Mouse (Mus musculus) spleen, adult 2 months (tissue): ENCODE data around the gene Syt8. TPM values are rescaled to one million over a fixed set of nuclear protein-coding genes. Genes with fewer than 3 reads are reported as not detected.

Experiments
- DNase-seq, 2 experiments: peaks; one replicate each; pipeline versions ENCODE4 v3.0.0 to v3.0.0-alpha.2; 2012 to 2021; ENCODE audit warnings: low spot score in 2 of 2, low read depth in 1 of 2
- H3K27ac ChIP-seq: fragments of 200-500 bp; 2 replicates; pipeline ENCODE4 v1.5.1; 2012; ENCODE audit warnings: low read length, inconsistent platforms; ENCODE audit not compliant: insufficient read depth
- H3K27me3 ChIP-seq: fragments of 200-500 bp; 2 replicates; pipeline ENCODE4 v1.6.1; 2012; ENCODE audit warnings: mild to moderate bottlenecking, moderate library complexity, low read length, inconsistent platforms; ENCODE audit not compliant: control insufficient read depth, insufficient read depth
- H3K36me3 ChIP-seq: fragments of 200-500 bp; 2 replicates; pipeline ENCODE4 v1.6.1; 2012; ENCODE audit warnings: mild to moderate bottlenecking, low read length, inconsistent platforms; ENCODE audit not compliant: control insufficient read depth, insufficient read depth
- H3K4me1 ChIP-seq: fragments of 200-500 bp; 2 replicates; pipeline ENCODE4 v1.6.1; 2011; ENCODE audit warnings: inconsistent platforms; ENCODE audit not compliant: control insufficient read depth, insufficient read depth, insufficient read length
- H3K4me3 ChIP-seq: fragments of 200-500 bp; 2 replicates; pipeline ENCODE4 v1.5.1; 2011; ENCODE audit warnings: mild to moderate bottlenecking, inconsistent platforms; ENCODE audit not compliant: insufficient read depth, insufficient read length; ENCODE audit errors: extremely low read depth
- CTCF ChIP-seq: fragments of 200-500 bp; IDR thresholded peaks from 2 replicates; pipeline ENCODE4 v1.5.1; 2011; ENCODE audit warnings: mild to moderate bottlenecking, inconsistent platforms; ENCODE audit not compliant: insufficient read depth, insufficient read length, insufficient replicate concordance; ENCODE audit errors: extremely low read depth
- POLR2A ChIP-seq: fragments of 200-500 bp; IDR thresholded peaks from 2 replicates; pipeline ENCODE4 v1.6.1; 2011; ENCODE audit warnings: low read depth, low read length, inconsistent platforms
- WGBS: fragments of 180-500 bp; shearing (Covaris S2); methylation state at CpG from one replicate; pipeline ENCODE4 v1.1.7; 2018; 5-methylcytosine and 5-hydroxymethylcytosine counted together
- polyA plus RNA-seq: library from polyadenylated mRNA; depleted of rRNA; stranded (reverse); fragments of >200 nt; gene quantifications from 2 replicates; pipeline ENCODE4 v1.2.3, GENCODE M21; 2012; rRNA removed

Gene Syt8
- polyA plus RNA-seq, 1 experiment = 0.94 TPM

GRCm38 (mm10) chr7:142483136-142483535 is 48.5 kb downstream of the Syt8 start:
- H3K27me3 ChIP-seq = no peaks in the 10 kb centered on the region
- H3K36me3 ChIP-seq = peaks cover 39% of the 10 kb centered on the region
- H3K4me3 ChIP-seq = no peak overlapping the region
- TF ChIP-seq POLR2A (no peak), CTCF (no peak)
- DNase-seq = no peak
- WGBS = 82% methylated on average over 11 of the region's 11 CpGs
- H3K4me1 ChIP-seq = no peaks in the 10 kb centered on the region; the same call in 1 of the 2 replicates
- H3K27ac ChIP-seq = no peak overlapping the region

GRCm38 (mm10) chr7:142484780-142485179 is 50.1 kb downstream of the Syt8 start:
- H3K4me1 ChIP-seq = no peaks in the 10 kb centered on the region; the same call in 1 of the 2 replicates
- no peak for DNase-seq
- H3K36me3 ChIP-seq = peaks cover 55% of the 10 kb centered on the region
- no peak overlapping the region for H3K27ac ChIP-seq
- TF ChIP-seq CTCF = no peak
- TF ChIP-seq POLR2A = no peak
- no peaks in the 10 kb centered on the region for H3K27me3 ChIP-seq
- no peak overlapping the region for H3K4me3 ChIP-seq
- 86% methylated on average over 12 of the region's 12 CpGs for WGBS

DNA sequence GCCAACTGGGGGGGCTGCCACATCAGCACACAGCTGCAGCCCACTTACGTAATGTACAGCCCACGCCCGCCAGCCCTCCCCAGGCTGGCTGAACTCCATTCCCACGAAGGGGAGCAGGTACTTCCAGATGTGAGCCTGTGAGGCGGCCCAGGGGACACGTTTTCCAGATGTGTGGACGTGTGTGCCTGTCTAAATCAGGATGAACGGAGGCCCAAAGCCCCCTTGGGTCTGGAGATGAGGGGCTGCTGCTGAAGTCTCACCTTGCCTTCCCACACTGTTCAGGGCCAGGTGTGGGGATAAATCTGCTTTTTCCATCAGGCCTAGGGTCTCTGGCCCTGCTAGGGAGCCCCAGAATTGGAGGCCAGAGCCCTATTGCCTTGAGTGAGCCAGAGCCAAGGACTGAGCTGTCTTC is 52.1 kb downstream of the Syt8 start:
- no peak overlapping the region for H3K27ac ChIP-seq
- H3K4me3 ChIP-seq = no peak overlapping the region
- 86% methylated on average over 8 of the region's 8 CpGs for WGBS
- H3K27me3 ChIP-seq = no peaks in the 10 kb centered on the region
- TF ChIP-seq POLR2A (no peak), CTCF (no peak)
- DNase-seq = no peak
- no peaks in the 10 kb centered on the region; the same call in 1 of the 2 replicates for H3K4me1 ChIP-seq
- H3K36me3 ChIP-seq = peaks cover 69% of the 10 kb centered on the region

DNA sequence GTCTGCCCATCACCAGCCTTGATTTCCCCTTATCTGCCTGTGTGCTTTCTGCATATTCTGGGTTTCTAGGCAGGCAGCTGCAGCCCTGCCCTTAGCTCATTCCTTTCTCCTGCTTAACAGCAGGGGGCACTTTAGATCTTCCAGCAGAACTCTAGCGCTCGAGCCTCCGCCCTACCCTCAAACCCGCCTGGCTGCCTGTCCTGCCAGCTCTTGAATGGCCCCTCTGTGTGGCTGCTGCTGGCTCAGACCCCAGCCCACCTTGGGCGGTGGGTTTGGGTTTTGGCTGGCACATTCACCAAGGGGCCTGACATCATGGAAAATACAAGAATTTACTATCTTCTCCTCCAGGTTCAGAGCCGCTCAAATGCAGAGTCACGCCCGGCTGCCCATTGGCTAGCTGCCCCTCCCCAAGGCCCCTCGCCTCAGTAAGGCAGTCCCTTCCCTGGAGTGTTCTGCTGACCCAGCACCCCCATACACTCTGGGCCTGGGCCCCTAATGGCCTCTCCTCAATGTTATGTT is 52.8 kb downstream of the Syt8 start:
- WGBS = 84% methylated on average over 9 of the region's 9 CpGs
- no peak overlapping the region for H3K27ac ChIP-seq
- H3K27me3 ChIP-seq = no peaks in the 10 kb centered on the region
- TF ChIP-seq CTCF = no peak
- TF ChIP-seq POLR2A = no peak
- no peaks in the 10 kb centered on the region for H3K4me1 ChIP-seq
- H3K36me3 ChIP-seq = peaks cover 76% of the 10 kb centered on the region
- H3K4me3 ChIP-seq = no peak overlapping the region
- DNase-seq = no peak

GRCm38 (mm10) chr7:142488053-142488452 is 53.4 kb downstream of the Syt8 start:
- no peaks in the 10 kb centered on the region for H3K4me1 ChIP-seq
- H3K4me3 ChIP-seq = no peak overlapping the region
- DNase-seq = no peak
- TF ChIP-seq CTCF (no peak), POLR2A (no peak)
- H3K36me3 ChIP-seq = peaks cover 82% of the 10 kb centered on the region
- 80% methylated on average over 3 of the region's 3 CpGs for WGBS
- H3K27ac ChIP-seq = no peak overlapping the region
- H3K27me3 ChIP-seq = no peaks in the 10 kb centered on the region

Other genes starting within 250 kb of the Syt8 start
- not detected in 2 replicates for gene Gm10153, start 244.5 kb upstream of the Syt8 start, polyA plus RNA-seq
- gene Krtap5-3, start 233.5 kb upstream of the Syt8 start, polyA plus RNA-seq = not detected in 2 replicates
- not detected in 2 replicates for gene Gm7579, start 223.0 kb upstream of the Syt8 start, polyA plus RNA-seq
- not detected in 2 replicates for gene Krtap5-5, start 204.9 kb upstream of the Syt8 start, polyA plus RNA-seq
- gene Gm40460, start 193.8 kb upstream of the Syt8 start, polyA plus RNA-seq = not detected in 2 replicates
- not detected in 2 replicates for gene Gm2431, start 176.5 kb upstream of the Syt8 start, polyA plus RNA-seq
- not detected in 2 replicates for gene Gm4559, start 160.5 kb upstream of the Syt8 start, polyA plus RNA-seq
- not detected in 2 replicates for gene Krtap5-1, start 137.7 kb upstream of the Syt8 start, polyA plus RNA-seq
- not detected in 2 replicates for gene Krtap5-4, start 131.3 kb upstream of the Syt8 start, polyA plus RNA-seq
- 14.7 and 20.2 TPM in 2 replicates for gene Ifitm10, start 61.1 kb upstream of the Syt8 start, polyA plus RNA-seq
- gene Gm49369, start 52.2 kb upstream of the Syt8 start, polyA plus RNA-seq = 0.21 TPM in 1 of 2 replicates, not detected in the other
- gene Ctsd, start 46.8 kb upstream of the Syt8 start, polyA plus RNA-seq = 359 and 461 TPM in 2 replicates
- gene Tnni2, start 7.0 kb downstream of the Syt8 start, polyA plus RNA-seq = 3.0 and 3.9 TPM in 2 replicates
- 368 and 410 TPM in 2 replicates for gene Lsp1, start 26.0 kb downstream of the Syt8 start, polyA plus RNA-seq
- 1.6 and 1.8 TPM in 2 replicates for gene Tnnt3, start 64.0 kb downstream of the Syt8 start, polyA plus RNA-seq
- 8.1 and 8.4 TPM in 2 replicates for gene Mrpl23, start 97.8 kb downstream of the Syt8 start, polyA plus RNA-seq
- gene Igf2, start 232.0 kb downstream of the Syt8 start, polyA plus RNA-seq = 13.9 and 16.6 TPM in 2 replicates
- gene Gm49394, start 235.1 kb downstream of the Syt8 start, polyA plus RNA-seq = not detected in 2 replicates